Mouse (Mus musculus) spleen, postnatal 14 days (tissue): ENCODE data around the gene Cdc42se1.
A peak's percentile ranks its signal among the peaks of the same experiment; 100 is the strongest.
"Not testable (repeated sequence)": the region's sequence is repeated elsewhere in the genome, so short reads cannot be mapped to it uniquely, and the experiment has no call there.

ENCODE experiments used
- DNase-seq, 2 experiments: peaks; one replicate each; pipeline ENCODE4 v3.0.0; 2021 to 2022; ENCODE audit warnings: low spot score in 2 of 2

The Cdc42se1 gene

DNA sequence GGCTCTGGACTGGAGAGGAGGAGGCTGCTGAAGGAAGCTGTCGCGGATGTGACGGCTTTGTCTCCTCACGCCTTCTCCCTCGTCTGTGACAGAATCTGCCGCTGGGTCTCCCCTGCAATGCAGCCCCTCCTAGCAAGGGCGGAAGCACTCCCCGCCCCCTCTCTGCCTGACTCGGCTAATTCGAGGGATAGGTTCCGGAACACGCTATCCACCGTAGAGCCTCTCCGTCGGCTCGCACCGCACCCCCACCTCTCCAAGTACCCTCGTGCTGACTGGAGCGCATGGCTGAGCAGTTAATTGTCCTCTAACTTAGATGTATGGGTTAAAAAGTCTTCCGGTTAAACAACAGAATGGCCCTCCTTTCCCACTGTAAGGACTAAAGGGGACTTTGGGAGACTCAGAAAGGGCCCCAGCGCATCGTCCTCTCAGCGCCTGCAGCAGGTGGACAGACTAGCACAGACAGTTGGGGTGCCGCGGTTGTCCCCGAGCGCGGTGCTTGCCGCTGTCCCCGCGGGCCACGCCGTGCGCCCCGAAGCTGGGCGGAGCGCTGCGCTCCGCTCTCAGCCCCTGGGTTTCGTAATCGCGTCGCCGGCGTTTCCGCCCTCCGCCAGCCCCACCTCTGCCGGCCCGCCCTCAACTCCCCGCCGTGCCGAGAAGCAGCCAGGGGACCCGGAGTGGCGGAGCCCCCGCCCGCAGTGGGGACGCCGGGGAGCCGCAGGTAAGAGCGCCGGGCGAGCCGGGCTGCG lies at the start of gene Cdc42se1:
Gene Cdc42se1, plus strand, starts transcription at position 585 of the 746 bp plus-strand sequence.
- peak; percentile 82 to 86 for DNase-seq

DNA sequence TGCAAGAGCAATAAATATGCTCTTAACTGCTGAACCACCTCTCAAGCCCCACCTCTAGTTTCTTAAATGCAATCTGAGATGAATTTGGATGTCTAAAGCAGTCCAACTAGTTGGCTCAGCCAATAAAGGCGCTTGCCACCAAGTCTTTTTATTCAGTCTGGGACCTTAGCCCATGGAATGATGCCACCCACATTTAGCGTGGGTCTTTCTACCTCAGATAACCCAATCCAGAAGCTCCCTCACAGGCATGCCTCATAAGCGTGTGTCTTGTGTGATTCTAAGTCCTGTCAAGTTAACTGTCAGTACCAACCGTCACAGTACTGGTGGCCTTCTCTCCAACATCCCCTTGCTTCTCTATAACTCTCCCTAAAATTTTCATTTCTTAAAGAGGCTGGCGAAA lies 49.6 kb upstream of the Cdc42se1 start:
- no peak for DNase-seq

DNA sequence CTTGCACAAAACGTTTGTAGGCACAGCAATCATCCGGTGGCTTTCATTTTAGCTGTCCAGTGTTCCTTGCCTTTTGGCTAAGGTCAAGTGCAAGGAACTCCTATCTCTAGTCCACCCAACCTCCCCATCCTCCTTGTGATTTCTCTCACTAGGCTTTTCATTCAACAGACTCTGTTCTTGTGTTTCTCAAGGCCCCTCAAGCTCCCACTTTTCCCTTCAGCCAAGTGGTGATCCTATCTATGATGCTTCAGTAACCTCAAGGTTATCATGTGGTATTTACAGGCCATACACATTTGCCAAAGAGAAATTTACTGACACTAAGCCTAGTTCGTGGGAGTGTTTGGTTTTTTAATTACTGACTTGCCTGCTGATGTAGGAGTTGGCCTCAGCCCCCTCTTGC lies 48.6 kb upstream of the Cdc42se1 start:
- no peak for DNase-seq

DNA sequence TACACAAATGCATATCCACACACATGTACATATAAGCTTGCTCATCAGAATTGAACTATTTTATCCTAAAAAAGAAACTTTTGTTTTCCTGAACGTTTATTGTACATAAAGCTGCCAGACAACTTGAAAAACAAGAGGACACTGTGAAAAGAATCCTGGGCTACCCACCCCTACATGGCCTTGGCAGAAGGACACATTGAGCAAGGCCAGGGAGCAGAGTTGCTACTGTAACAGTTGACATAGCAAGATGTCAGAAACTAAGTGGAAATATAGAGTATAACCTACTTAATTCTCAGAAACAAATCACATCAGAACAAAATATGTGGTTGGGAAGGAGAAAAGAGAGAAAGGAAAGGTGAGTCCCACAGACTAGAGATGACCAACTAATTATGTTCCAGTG lies 46.7 kb upstream of the Cdc42se1 start:
- no peak for DNase-seq

DNA sequence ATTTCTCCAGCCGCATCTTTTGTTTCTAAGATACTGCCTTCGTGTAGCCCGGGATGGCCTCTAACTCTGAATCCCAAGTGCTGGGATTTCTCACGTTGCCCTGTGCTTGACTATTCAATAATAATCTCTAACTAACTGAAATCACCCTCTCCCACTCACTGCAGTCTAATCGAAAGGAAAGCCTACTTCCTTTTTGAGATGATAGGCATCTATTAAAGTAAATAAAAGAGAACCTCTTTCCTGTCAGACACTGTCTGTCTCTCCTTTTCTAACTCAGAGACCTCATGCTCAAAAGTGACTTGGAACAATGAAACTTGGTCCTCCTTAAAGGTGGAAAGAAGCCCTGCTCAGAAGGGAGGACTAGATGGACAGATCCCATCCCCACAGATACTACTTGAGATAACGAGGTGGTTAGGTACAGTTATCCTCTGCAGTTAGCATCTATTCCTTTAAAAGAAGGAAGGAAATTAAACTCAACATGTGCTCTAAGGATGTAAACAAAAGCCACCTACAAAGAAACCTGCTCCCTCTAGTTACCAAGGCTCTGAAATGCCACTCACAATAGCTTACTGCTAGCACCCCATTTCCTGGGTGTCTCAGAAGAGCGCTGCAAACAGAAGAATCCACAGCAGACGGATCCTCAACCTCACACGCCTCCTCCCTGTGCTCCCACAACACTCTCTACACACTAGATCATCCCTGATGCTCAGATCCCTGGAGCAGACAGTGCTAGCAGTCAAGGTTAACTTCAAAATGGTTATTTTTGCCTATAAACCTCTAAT lies 43.5 kb upstream of the Cdc42se1 start:
- no peak for DNase-seq

DNA sequence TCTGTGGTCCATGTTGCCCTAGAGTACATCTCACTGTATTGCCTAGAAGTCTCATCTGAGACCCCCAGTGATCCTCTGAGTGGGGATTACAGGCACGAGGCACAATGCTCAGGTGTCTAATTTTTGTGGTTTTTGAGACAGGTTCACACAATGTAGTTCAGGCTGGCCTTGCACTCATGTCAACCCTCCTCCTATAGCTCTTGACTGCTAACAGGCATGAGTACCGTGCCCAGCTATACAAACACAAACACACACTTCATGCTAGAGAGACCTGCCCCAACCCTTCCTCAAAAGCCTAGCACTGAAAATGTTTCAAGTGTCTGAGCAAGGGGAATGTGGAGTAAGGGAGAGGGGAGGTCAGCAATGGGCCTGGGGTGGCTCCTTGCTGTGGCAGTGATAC lies 42.4 kb upstream of the Cdc42se1 start:
- no peak for DNase-seq

DNA sequence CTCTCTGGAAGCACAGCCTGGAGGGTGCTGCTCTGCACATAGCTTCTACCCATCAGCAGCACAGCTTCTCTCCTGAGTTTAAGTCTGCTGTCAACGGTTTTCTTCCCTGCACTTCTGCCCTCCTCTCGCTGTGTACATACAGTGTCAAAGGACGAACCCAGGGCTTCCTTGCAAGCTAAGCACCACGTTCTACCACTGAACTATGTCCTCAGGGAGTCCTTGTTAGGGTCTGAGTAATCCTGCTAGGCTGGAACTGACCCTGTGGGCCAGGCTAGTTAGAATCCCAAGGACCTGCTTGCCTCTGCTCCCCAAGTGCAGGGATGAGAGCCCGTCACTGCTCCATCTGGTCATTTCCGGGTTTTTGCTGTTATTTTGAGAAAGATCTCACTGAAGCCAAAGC lies 41.6 kb upstream of the Cdc42se1 start:
- DNase-seq: no peak

DNA sequence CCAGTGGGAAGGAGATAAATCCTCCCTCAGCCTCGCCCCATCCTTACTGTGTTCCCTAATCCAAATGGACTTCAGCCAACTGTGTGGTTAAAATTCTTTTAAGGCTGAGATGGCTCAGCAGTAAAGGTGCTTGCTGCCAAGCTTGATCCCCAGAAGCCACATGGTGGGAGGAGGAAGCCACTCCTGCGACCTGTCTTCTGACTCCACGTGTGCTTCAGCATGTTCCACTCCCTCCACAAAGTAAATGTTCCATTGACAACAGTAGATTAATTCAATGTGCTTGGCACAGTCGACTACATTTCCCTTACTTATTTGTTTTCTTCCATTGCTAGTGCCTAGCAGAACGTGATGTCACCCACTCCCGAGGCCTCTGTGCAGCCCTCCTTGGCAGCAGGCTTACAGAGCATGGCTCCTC lies 33.8 kb upstream of the Cdc42se1 start:
- no peak for DNase-seq

DNA sequence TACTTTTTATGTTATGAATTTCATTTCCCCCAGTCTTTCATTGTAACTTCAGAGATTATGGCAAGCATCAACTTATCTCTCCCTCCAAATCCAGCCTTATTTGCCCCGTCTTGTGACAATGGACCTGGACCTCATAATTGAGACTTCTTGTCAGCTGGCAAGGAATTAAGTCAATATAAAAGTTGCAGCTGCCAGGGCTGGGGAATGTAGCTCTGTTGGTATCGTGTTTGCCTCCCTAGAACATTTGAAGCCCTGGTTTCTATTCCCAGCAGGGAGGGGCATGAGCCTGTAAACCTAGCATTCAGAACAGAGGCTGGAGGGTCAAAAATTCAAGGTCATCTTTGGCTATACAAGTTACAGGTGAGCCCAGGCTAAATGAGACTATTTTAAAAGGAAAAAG lies 32.8 kb upstream of the Cdc42se1 start:
- DNase-seq: no peak

DNA sequence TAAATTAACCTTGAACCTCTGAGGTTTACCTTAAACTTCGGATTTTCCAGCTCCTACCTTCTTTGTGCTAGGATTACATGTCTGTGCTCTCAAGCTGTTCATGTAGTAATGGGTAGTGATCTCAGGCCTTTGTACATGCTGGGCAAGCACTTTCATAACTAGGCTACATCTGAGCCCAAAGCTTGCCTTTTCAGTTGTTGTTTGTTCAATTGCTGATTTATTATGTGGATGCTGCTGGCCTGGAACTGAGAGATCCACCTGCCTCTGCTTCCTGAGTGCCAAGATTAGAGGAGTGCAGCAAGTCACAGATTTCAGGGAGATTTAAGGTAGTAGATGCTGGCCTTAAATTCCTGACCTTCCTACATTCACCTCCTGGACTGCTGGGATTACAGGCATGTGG lies 29.4 kb upstream of the Cdc42se1 start:
- no peak for DNase-seq

DNA sequence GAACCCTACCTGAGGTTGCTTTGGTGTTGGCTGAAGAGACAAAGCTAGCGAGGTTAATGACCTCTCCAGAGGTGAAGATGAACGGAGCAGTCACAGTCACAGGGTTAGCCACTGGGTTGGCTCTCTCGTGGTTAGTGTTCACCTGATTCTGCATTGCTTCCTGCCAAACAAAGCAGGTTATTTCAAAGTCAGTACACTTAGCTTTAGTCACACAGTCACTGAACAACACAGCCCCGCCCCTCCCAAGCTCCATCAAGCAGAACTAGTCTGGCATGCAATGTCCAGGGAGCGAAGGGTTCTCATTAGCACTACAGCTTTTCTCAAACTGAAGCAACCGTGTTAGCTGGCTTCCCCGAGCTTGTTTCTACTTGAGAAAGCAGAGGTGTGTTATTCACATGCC lies 28.4 kb upstream of the Cdc42se1 start:
- DNase-seq: no peak

DNA sequence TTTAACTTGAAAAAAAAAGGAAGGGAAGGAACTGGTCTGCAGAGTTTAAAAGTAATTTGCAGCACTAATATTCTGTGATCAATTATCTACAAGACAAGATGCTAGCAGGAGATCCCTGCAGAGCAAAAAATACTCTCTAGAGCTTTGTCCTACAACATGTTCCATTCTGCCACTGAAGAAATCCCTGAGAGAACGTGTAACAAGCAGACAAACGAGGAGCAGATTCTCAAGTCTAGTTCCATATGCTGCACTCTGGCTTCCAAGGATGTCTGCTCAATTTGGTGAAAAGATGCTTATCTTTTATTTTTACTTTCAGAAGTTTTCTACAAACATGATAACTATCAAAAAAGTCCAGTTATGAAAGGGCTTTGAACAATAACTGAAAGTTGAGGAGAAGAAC lies 28.0 kb upstream of the Cdc42se1 start:
- no peak for DNase-seq

DNA sequence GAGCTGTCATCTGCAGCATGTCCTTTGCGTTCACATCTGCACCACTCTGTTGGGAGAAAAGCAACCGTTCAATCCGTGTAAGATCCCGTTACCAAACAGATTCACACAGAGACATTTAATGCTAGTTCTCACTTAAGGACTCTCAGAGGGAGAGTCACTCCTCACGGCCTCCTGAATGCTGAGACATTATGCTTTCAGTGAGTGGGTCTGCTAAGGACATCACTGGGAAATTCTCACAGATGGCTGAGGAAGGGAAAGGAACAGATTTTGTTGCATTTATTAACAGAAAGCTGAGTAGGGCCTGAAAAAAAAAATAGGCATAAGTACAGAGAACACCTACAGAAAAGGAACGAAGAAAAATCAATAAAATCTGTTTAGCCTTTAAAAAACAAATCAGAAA lies 24.7 kb upstream of the Cdc42se1 start:
- DNase-seq: no peak

DNA sequence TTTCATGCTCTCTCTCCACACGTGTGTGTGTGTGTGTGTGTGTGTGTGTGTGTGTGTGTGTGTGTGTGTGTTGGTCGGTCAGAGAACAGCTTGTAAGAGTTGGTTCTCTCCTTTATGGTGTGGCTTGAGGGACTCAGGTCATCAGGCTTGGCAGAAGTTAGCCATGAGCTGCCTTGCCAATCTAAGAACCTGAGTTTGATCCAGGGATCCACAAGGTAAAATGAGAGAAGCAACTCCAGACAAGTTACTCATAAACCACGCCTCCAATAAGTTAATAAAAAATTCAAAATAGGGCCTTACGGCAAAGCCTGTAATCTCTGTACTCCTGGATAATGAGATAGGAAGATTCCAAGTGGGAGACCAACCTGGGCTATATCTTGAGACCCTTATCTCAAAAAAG lies 20.2 kb upstream of the Cdc42se1 start:
- no peak for DNase-seq

DNA sequence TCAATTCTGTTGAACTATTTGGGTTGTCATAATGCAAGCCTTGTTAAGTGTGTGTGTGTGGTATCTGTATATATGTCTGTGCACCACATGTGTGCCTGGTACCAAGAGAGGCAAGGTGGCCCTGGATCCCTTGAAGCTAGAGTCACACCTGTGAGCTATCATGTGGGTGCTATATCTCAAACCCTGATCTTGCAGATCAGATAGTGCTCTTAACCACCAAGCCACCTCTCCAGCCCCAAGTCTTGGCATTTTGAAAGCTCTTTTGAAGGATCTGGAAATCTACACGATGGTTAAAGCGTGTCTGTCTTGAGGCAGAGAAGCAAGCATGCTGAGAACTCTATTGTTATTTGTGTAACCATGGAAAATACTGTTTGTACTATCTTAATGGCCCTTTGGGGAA lies 17.9 kb upstream of the Cdc42se1 start:
- DNase-seq: no peak

DNA sequence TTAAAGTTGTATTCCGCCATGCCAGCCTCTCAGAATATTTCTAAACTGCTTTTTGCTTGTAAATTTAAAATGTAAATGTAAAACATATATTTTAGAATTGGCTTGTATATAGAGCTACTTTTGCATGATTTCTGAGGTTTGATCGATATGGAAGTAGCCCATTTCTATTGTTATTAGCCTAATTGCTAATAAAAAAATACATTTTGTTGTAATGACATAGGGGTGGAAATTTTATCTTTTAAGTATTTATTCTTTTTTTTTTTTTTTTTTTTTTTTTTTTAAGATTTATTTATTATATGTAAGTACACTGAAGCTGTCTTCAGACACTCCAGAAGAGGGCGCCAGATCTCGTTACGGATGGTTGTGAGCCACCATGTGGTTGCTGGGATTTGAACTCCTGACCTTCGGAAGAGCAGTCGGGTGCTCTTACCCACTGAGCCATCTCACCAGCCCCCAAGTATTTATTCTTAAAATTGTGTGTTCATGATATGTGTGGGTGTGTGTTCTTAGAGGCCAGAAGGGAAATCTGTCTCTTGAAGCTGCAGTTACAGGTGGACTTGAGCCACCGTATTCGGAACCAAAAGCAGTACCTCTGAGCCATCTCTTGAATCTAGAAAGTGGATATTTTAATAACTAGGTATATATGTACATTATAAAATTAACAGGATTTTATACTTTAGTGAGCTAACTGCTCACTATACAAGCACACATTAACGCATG lies 15.5 kb upstream of the Cdc42se1 start:
- DNase-seq: not testable (repeated sequence)

DNA sequence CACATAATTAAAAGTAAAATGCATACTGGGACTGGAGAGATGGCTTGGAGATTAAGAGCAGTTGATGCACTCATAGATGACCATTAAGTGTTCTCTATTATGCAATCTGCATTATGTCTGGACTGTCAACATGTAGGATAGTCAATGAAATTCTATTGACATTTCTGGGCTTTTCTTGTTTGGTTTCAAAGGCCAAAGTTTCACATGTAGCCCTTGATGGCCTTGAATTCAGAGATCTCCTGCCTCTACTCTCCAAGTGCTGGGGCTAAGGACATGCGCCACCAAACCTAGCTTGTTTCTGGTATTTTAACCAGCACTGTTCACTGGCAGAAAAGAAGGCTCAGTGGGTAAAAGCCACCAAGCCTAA lies 14.9 kb upstream of the Cdc42se1 start:
- no peak for DNase-seq

DNA sequence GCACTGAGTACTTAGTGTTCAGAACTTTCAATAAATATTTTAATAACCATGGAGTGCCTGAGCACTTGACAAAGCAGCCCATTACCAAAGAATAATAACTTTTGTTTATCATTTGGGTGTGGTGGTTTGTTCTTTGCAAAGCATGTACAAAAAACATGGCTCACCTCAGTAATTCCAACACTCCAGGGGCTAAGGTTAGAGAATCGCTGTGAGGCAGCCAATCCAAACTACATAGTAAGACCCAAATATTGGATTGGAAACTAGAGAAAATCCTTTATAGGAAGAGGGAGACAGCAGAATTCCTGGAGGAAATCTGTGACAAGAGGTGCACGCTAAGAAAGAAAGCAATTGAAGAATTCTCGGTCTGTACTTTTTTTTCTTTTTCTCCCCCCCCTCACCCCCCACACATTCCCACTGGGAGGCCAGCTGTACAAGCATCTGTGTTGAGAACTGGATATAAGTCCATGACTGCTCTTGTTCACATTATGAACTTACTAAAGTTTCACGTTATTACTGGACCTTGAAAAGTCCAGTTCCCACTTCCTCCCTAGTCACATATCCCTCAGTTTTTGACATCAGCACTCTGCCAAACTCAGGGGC lies 11.8 kb upstream of the Cdc42se1 start:
- no peak for DNase-seq

DNA sequence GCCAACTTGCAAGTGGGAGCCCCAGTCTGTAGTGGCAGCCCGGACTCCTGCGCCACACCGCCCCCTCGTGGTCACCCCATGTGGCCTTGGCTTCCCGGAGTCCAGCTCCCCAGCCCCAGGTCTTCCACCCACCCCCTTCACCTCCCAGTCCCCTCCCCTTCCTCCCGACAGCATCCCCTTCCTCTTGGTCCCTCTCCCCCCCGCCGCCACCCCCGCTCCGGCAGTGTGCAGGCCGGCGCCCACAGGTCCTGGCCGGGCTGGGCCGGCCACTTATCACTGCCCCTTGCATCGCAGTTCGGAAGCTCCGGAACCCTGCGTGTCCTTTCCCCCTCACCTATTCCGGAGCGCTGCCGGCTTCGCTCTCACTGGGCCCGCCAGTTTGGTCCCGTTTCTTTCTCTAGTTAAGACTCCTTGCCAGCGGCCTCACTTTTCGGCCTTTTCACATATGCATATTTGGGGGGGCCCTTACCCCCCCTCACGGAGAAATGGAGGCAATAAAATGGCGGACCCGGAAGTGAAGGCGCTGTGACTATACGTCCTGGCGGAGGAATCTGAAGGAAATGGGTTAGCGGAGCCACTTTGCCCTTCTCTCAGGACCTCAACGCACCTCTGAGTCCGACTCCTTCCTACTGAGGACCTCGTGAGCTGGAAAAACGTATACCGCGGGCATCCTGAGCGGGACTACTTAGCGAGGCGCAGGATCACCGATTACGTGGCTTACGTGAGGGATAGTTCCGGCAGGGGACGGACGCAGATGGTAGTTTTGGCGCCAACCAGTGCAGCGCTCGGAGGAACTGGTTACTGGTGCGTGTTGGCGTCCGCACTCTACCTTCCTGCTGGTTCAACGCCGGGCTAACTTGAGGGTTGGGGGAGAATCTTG lies 11.0 kb upstream of the Cdc42se1 start, which contains the start of gene Gabpb2:
Gene Gabpb2, minus strand, starts transcription at position 662 of the 880 bp plus-strand sequence.
- DNase-seq: peak; percentile 95 to 96

DNA sequence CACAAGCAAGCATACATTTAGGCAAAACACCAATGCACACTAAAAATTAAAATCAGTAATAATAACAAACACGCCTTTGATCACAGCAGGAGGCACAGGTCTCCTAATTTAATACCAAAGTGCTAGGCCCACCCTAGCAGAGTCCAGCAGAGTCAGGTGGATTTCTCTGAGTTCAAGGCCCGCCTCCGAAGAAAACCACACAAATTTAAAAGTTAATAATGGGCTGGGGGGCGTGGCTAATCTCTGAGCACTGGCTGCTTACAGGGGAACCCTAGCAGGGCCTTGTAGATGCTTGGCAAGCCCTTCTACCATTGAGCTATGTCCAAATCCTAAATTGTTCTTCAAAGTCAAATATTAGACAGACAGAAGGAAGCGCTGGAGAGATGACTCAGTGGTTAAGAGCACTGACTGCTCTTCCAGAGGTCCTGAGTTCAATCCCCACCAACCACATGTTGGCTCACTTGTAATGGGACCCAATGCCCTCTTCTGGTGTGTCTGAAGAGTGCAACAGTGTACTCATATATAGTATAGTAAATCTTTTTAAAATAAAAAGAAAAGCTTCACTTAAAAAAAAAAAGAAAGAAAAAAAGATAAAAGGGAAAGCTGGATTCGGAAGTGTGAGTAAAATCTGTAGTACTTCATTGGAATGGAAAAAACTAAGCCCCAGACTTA lies 9.9 kb upstream of the Cdc42se1 start:
- peak in 1 of 2 experiments; percentile 45 for DNase-seq

DNA sequence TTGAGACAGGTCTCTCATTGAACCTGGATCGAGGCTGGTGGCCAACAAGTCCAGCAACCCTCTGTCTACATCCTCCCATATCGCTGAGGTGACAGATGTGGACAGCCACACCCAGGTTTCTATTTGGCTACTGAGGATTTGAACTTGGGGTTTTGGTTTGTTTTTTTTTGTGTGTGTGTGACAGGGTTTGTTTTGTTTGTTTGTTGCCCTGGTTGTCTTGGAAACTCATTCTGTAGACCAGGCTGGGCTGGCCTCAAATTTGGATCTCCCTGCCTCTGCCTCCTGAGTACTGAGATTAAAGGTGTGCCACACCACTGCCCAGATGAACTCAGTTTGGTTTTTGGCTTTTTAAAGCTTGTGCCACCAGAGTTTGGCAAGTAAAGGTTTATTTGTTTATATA lies 5.5 kb upstream of the Cdc42se1 start:
- DNase-seq: no peak
